Mouse (Mus musculus) spleen, embryonic (tissue): ENCODE measurements around the gene Slc45a3.

Experiments used
- CTCF ChIA-PET: fragments of 350-600 bp; sonication (Branson Sonifier 250); formaldehyde crosslinking; loops from one replicate; lab custom pipeline; 2022; lab: Charles Lee

Slc45a3 gene

DNA sequence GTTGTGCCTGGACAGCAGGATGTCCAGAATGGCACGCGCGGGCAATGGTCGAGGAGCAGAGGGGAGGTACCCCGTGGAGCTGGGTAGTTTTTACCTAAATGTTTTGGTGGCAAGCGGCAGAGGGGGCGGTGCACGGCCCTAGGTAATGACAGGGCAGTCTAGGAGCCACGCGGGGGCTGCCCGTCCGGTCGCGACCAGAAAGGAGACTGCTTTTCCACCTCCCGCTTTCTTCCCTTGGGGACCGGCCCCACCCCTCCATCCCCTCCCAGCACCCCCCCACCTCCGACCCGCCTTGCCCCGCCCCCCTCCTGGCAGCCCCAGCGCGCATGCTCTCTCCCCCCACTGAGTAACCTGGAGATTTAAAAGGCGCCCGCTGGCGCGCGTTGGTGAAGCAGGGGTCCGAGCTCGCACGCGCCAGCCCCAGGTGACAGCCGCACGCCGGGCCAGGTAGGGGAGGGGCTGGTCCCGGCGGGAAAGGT is at the start of gene Slc45a3:
Gene Slc45a3 (plus strand): TSS at position 362 of the 479 bp plus-strand sequence.
- CTCF ChIA-PET: interaction anchor here (0.7 kb wide), 2 partner anchors 24 to 317 kb away, joined by 3 to 7 read pairs; no protein-coding TSS in a partner anchor

DNA sequence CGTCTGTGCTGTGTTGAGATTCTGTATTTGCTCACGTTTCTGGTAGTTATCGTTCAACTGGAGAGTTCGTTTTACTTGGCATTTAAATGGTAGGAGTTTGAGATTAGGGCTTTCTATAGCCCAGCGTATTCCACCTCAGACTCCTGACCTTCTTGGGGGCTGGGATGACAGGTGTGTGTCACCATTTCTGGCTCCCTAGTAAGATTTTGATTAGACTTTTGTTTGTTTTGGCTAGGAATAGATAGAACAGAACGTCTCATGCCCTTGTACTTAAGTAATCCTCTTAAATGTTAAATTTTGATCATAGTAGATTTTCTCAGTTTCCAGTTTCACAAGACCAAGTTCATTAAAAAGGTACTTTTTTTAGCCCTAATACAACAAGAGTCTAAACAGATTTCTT is 45.1 kb upstream of the Slc45a3 start:
- CTCF ChIA-PET: no interaction called here

DNA sequence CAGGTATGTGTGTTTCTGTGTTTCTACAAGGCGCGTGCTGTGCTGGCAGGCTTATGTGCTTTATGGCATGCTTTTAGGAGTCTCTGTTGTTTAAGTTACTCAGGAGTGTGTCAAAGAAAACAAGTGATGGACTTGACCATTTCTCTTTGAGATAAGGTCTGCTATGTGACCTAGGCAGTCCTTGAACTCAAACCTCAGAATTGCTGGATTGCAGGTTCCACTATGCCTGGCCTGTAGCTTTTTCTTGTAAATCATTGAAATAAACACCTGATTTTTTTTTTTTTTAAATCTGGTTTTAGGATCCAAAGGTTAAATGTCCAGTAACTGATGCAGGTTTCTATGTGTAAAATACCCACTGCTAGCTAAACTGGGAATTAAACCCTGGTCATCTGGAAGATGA is 43.7 kb upstream of the Slc45a3 start:
- CTCF ChIA-PET: interaction anchor here (0.6 kb wide), 1 partner anchor 105 kb away, joined by 3 read pairs; no protein-coding TSS in a partner anchor

DNA sequence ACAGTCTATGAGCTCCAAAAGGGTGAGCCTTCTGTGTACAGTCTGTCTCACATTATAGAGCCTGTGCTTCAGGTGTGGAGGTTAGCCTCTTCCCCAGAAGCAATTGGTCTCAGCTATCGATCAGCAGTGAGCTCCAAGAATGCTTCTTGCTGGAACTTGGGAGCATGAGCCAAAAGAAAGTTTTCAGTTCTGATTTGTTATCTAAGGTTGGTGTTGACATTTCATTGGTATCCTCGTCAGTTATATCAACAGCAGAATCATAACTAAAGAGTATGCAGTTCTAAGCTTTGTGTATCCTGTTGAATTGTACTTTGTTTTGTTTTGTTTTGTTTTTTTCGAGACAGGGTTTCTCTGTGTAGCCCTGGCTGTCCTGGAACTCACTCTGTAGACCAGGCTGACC is 40.7 kb upstream of the Slc45a3 start:
- CTCF ChIA-PET: no interaction called here

DNA sequence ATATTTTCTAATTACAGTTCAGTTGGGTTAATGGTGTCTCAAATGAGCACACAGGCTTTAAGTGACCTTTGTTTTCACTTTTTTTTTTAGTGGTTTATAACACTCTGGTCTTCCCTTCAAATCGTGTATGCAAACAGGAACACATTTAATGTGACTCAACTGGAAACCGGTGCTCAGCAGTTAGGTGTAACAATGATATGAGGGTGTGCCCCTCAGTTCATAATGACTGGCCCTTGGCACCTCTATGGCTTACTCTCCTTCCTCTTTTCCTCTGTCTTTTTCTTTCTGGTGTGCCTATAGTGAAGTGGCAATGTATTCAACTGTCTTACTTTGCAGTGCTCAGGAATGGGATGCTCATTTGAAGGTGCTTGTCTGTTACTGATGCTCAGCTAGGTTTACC is 29.3 kb upstream of the Slc45a3 start:
- CTCF ChIA-PET: interaction anchor here (0.7 kb wide), 1 partner anchor 64 kb away, joined by 3 read pairs; no protein-coding TSS in a partner anchor

DNA sequence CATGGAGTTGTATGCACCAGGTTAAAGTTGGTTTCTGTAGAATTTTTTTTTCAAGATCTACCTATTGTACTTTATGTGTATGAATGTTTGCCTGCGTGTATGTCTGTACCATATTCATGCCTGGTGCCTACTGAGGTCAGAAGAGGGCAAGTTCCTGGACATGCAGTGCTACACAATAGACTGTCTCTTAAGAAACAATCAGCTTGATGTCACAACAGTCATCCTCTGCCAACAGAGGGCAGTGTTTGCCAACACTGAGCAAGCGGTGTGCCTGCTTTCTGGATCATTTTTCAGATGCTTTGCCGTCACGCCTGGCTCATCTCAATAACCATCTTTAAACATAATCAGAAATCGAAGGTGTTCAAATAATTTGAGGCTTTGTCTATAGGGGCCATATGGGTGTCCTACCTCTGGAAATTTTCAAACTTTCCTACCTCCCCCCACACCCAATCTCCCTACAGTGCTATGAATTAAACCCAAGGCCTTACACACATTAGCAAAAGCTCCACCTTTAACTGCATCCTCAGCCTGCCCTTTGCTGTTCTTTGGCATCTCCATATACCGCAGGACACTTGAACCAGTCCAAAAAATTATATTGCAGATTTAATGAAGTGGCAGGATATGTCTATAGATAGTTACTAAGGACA is 25.0 kb upstream of the Slc45a3 start:
- CTCF ChIA-PET: interaction anchor here (0.6 kb wide), 1 partner anchor 42 kb away, joined by 5 read pairs; no protein-coding TSS in a partner anchor

DNA sequence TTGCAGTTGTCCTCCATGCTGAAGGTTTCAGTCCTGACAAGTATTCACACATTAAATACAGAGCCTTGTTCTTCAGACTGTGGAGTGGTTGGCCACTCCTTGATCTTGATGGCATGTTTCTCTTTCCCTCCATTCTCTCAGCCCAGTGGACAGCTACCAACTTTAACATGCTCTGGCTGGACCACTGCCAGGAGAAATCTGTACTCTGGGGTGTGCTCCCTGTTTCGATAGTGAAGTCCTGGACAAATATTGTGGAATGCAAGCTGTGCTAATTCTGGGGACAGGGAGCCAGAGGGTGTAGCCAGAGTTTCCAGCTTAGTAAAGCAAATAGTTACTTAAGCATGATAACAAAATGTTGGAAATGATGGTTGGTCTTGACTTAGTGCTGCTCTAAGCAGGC is 24.0 kb upstream of the Slc45a3 start:
- CTCF ChIA-PET: interaction anchor here (0.6 to 0.7 kb wide), 2 partner anchors 23 to 485 kb away, joined by 3 to 5 read pairs; no protein-coding TSS in a partner anchor

DNA sequence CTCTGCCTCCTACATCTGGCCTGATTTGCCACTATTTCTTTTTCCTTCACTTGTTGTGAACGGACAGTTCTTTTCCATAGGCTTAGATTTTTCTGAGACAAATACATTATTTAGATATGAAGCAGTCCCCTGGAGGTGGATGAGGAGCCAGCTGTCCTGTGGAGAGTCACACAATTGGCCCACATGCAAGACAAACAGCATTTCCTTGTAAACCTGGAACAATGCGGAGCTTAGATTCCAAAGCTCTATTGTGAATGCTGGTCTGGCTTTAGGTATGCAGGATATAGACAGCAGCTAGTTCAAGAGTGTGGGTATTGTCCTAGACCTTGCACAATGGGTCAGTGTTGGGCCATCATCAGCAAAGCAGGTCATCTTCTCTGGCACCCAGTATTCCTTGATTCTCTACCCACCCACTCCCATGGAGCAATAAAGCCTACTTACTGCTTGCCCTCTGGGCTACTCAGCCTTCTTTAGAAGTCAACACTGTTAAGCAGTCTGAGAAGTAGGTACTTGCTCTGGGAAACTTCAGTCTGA is 22.0 kb upstream of the Slc45a3 start:
- CTCF ChIA-PET: no interaction called here

DNA sequence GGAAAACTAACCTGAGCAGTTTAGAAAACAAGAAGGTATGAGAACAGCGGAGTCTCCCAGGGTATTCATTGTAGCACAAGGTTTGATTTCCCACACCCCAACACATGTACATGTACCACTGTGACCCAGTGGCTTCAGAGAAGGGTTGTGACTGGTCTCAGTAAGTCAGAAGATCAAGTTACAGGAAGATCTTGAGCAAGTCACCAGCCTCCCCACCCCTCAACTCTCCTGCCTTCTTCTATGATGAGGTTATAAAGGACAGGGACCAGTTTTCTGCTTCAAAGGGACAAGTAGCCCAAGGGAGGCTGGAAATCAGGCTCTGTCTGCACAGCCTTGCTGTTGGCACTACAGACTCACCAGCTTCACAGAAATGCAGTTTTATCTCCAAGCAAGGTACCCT is 21.3 kb upstream of the Slc45a3 start:
- CTCF ChIA-PET: no interaction called here

DNA sequence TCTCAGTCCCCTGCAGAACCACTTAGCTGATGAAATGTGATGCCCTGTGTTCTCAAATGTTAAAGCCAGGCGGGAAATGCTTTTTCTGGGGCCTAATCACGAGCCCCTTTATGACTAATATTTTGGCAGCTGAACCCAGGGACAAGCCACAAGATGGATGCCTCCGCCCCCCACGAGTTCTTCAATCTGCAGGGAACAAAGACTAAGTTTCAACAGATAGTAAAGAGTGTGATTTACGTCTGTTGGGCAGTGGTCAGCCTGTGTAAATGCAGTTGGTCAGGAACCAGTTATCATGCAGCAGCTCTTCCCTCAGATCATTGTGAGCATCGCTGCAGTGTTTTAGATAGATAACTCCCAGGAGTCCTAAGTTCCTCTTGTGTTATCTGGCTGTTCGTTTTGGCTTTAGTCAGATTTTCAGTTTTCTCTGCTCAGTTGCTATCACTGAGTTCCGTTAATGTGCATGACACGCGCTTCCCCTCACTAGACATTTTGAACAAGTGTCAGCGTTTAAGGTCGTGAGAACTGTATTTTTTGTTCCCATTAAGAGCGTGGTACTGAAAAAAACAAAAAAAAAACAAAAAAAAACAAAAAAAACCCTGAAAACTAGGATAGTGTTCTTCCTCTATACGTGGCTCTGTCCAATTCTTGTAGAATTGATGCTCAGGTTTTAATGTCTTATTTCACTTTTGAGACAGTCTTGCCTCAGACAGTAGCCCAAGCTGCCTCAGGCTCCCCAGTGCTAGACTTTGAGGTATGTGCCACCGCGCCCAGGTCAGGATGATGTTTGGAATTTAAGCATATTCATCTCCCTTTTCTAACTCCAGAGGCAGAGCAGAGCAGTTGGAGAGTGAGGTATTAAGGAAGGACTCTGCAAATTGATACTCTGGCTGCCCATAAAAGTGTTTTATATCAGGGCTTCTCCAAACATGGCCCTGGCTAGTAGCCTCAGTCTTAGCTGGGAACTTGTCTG is 19.9 kb upstream of the Slc45a3 start:
- CTCF ChIA-PET: no interaction called here

DNA sequence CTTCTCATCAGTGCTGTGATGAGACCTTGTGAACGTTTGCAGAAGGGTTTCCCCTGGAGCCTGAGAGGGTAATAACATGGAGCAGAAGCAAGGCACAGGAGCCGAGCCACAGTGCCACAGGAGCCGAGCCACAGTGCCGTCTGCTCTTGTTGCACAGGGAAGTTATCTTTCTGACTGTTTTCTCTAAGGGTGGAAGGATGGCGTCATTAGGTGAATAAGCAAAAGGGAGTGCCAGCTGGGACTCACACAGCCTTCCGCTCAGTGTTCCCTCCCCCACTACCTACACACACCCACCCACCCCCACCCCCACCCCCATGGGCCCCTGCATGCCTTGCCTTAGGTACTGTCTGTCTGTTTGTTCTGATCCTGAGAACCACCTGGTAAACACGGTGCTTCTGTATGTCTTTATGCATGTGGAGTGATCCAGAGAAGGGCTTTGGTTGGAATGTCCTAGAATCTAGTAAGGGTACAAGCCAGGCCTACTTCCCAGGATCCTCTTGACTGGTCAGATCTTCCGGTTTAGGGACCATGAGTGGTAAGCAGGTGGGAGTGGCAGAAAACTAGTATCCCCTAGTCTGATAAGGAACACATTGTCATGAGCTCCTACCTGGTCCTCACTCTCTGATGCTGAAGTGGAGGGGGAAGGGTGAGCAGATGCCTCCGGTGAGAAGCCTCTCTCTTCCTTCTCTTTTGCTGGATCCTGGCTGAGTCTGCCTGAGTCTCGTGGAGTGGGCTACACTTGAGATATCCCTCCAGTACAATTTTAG is 16.9 kb upstream of the Slc45a3 start:
- CTCF ChIA-PET: no interaction called here

DNA sequence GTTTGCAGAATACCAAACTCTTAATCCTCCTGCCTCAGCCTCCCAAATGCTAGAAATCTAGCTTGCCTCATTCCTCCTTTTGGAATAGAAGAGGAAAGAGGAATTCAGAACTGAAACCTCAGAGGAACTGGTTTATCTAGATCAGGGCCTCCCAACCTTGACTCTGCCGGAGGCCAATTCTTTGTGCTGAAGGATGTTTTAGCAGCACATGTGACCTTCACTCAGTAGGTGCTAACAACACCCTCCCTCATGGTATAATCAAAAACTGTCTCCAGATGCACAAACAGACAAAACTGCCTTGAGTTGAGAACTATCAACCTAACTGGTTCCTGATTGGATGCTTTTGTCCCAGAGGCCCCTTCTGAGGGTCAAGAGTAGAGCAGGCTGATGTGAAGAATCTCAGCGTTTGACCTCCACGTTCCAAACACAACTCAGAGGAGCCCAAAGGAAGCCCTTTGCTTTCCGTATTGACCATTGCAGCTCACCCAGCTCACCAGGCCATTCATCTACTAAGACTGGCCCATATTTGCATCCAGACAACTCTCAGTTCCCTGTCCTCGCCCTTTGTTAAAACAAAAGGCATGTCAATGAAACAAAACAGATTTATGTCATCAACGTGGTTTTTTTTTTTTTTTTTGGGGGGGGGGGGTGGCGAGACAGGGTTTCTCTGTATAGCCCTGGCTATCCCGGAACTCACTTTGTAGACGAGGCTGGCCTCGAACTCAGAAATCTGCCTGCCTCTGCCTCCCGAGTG is 16.1 kb upstream of the Slc45a3 start:
- CTCF ChIA-PET: no interaction called here

DNA sequence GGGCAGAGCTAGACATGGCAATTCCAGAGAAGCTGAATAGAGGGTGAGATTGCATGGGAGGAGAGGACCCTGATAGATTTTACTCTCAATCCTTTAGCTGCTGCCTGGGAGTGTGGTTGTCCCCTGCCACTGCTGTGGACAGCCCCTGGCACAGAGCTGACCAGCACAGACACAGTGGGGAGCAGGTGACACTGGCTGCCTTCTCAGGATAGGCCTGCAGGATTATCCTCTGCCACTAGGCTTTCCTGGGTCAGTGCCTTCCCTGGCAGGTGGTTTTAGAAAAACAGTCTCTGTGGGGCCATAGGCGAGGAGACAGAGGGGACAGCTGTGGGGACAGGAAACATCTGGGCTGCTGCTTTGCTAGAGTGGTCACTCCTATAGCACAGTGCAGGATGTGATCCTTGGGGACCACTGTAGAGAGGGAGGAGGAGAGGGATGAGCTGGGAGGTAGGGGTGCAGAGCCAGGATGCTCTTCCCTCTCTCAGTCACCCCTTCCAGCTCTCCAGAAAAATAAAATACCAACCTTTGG is 14.7 kb upstream of the Slc45a3 start:
- CTCF ChIA-PET: no interaction called here

DNA sequence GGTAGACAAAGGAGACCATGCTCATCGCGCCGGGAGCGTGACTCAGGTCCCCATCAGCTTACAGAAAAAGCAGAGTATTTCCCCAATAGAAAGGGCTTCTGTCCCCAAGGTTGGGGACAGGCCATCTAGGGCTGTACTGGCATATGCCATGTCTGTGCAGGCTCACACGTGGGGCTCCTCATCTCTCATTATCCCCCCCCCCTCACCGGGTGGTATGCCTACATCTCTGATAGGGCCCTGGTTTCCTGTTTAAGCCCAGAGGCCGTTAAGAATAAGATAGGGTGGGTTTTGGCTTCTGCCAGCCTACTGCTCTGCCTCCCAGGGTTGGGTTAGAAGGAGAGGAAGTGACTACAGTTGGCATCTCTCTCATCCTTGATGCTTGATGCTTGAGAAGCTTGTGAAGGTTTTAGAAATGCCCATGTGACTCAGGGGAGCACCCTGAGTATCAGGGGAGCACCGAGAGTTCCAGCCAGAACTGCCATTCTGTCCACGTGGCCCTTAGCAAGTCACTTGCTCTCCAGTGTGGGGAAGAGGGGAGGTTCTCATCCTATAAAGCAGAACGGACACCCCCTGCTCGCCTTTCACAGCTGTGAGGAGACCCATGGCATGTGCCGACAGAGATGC is 8.4 kb upstream of the Slc45a3 start:
- CTCF ChIA-PET: no interaction called here

DNA sequence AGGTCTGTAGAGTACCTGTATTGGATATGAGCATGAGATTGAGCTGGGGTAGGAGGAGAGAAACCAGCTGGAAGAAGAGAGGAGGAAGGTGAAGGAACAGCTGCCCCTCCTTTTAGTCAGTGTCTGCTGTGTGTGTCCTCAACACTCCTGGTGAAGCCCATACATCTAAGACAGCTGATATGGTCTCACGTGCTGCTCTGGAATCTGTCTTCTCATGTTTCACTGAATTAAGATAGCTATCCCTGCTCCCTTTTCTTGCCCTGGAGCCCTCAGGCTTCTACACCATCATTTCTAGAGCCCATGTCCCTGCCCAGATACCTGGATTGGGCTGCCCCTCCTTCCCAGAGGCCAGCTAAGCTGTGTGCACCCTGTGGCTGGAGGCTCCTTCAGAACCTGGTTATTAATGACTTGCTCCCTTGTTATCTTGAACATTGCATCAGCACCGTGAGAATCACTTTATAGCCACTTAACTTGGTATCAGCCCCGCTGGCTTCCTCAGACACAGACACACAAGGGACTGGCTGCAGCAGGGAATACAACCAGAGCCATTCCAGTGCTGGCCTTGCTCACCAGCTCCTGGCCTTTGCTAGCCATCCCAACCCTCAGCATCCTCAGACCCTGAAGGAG is 7.5 kb upstream of the Slc45a3 start:
- CTCF ChIA-PET: interaction anchor here (0.6 kb wide), 1 partner anchor 133 kb away, joined by 5 read pairs; no protein-coding TSS in a partner anchor

DNA sequence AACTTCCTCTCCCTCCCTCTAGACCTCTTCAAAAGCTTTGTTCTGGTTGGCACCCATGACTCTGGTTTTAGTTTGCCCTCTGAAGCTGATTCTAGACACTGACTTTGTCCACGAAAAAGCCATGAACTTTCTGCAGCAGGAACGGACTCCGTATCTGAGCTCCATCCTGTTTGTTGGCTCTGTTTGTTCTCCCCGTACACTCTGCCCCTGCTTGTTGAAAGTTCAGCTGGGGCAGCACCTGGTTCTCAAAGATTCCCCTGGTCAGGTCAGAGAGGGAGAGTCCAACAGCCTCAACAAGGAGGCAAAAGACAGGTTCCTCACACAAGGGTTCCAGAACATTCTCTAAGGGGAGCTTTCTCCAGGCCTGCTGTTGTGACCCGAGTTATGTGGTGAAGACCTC is 5.4 kb upstream of the Slc45a3 start:
- CTCF ChIA-PET: interaction anchor here (0.5 kb wide), 1 partner anchor 57 kb away, joined by 3 read pairs; no protein-coding TSS in a partner anchor

DNA sequence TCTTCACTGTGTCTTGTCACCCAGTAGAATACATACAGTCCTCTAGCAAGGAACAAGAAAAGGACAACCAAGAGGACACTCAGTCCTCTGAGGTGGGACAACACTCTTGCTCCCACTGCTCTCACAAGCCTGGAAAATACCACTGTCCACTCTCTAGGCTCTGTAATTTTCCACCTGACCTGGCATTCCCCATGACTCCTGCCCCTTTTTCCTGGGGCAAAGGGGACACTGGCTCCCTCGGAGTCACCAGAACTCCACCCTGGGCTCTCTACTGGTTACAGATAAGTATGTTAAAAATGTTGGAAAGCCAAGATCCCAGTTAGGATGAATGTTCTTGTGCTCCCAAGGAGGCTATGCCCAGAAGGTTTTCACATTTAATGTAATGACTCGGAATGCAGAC is 1.8 kb upstream of the Slc45a3 start:
- CTCF ChIA-PET: no interaction called here

DNA sequence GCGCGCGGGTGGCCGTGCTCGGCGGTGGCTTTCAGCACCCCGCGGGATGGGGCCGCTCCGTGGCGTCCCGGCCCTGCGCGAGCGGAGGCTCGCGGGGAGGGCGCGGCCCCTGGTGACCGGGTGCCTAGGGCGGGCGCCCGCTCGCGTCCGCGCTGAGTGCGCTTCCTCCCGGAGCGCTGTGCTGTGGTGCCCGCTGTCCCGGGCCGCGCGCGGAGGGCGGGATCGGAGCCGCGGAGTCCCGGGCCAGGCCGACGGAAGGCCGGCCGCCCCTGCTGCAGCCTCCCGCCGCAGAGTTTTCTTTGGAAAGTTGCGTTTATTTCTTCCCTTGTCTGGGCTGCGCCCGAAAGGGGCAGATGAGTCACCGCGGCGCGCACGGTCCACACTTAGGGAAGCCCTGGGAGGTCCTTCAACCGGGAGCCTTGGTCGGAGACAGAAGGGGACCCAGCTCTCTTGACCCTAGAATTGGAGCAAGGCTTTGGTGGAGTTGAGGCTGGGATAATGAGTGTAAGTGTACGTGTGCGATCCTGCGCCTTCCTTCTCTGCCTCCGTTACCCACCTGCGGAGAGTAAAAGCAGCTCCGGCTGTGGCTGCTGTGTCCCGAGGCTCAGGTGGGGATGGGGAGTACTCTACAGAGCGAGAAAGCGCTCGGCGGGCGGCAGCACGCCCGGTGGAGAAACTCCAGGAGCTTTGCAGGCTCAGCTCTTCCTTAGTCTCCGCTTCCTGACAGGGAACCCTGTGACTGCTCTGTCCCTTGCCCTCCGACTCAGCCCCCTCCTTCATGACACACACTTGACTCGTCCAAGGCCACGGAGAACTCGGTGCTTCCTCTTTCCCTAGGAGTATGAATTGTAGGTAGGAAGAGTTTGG is 551 bp downstream of the Slc45a3 start:
- CTCF ChIA-PET: no interaction called here
